In the genomic region with DNA sequence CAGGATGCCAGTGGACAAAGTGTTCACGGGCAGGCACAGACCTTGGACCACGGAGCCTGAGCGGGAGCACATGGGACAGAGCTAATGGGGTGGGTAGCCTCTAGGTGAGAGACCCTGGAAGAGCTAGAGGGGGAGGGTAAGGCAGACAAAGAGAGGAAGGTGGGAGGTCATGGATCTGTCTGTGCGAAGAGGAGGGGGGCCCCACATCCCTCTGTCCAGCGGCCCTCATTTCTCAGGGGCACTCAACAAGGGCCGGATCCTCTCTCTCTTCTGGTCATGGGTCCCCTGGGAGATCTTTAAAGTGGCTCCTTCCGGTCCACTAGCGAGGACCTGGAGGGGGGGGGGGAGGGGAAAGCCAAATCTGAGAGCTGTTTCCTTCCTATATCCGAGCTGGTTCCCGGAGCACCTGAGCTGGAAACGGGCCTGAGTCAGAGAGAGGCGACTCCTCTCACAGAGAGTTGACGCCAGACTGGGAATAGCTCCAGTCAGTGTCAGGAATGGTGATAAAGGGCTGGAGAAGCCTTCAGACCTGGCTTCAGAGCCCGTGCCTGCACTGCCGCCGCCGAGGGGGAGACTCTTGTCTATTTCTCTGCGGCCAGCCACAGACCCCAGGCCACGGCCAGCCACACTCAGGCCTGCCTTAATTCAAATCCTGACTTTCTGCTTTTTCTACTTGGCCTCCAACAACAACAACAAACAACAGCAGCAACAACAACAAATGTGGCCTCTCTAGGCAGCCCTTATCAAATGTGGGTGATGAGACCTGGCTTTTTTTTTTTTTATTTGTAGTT, we compare ENCODE assay signal across 9 mouse cellular contexts. TPM values are rescaled to one million over a fixed set of nuclear protein-coding genes. Genes with fewer than 3 reads are reported as not detected.
DNase-seq lines count a peak whose midpoint lies in the region; ATAC-seq and TF ChIP-seq lines count a peak whose summit lies in the region.
"Had no signal": no experiment of that assay in that cellular context is flagged by ENCODE, and none has a peak within 500 bp of the region (broad histone marks: within the 10 kb centered on the region; RNA-seq: fewer than 3 reads in every experiment).

No protein-coding gene starts in this region.

- no peak overlapping the region for H3K4me3 ChIP-seq in lung, postnatal 0 days (ENCODE audit: low read depth, low read length)
- no peak overlapping the region; a peak in 1 of 4 replicates for H3K4me3 ChIP-seq in heart, embryonic 14.5 days (ENCODE audit: control insufficient read depth in 1 of 2, insufficient read depth in 1 of 2, low read depth in 1 of 2, low read length in 2 of 2)
- no peak overlapping the region for H3K4me3 ChIP-seq in stomach, embryonic 15.5 days (replicated peaks)

- DNase-seq in lung, postnatal 0 days (ENCODE audit: low spot score): no peak
- no peak for DNase-seq in lung, adult 18-20 months
- DNase-seq in kidney, postnatal 25 days: peak; percentile 70 to 83
- no peak for DNase-seq in right cerebral cortex, adult 18-20 months
- DNase-seq in layer of hippocampus, postnatal 25 days (ENCODE audit: extremely low spot score in 1 of 2, low spot score in 1 of 2): no peak
- DNase-seq in thymus, postnatal 14 days: no peak

- peak; percentile 13; the same call in 1 of the 2 replicates for ATAC-seq in lung, postnatal 0 days
- no peak for ATAC-seq in heart, embryonic 14.5 days (ENCODE audit: insufficient number of reproducible peaks, insufficient read depth, low FRiP score, low read depth)
- ATAC-seq in stomach, embryonic 15.5 days (ENCODE audit: insufficient read depth, low FRiP score, low read depth): 0 out of 2 replicates have a peak, but pooled peaks have one; percentile 8

- TF ChIP-seq EP300 in lung, postnatal 0 days (IDR thresholded peaks at IDR 0.05): no peak

- H3K4me1 ChIP-seq in lung, postnatal 0 days (ENCODE audit: insufficient read depth, low read depth, low read length): peaks cover 12% of the 10 kb centered on the region
- H3K4me1 ChIP-seq in heart, embryonic 14.5 days (ENCODE audit: control insufficient read depth in 2 of 2, insufficient read depth in 2 of 2, low read length in 2 of 2): peaks cover 36 to 48% of the 10 kb centered on the region in 2 experiments
- H3K4me1 ChIP-seq in stomach, embryonic 15.5 days: peaks cover 28% of the 10 kb centered on the region

- no peak for TF ChIP-seq CTCF in lung, postnatal 0 days (IDR thresholded peaks at IDR 0.05)

- no peak overlapping the region for H3K4me2 ChIP-seq in lung, postnatal 0 days (replicated peaks; ENCODE audit: low read depth, low read length)
- H3K4me2 ChIP-seq in heart, embryonic 14.5 days (ENCODE audit: low read length): peak overlapping the region; percentile 46
- peak overlapping the region; percentile 17; the same call in 1 of the 2 replicates for H3K4me2 ChIP-seq in stomach, embryonic 15.5 days

- peak overlapping the region; percentile 51 for H3K27ac ChIP-seq in lung, postnatal 0 days (ENCODE audit: low read length)
- H3K27ac ChIP-seq in heart, embryonic 14.5 days (replicated peaks in 1 of 2; ENCODE audit: control insufficient read depth in 1 of 2, insufficient read depth in 1 of 2, low read depth in 2 of 2, low read length in 2 of 2): peak overlapping the region; percentile 30 to 59
- H3K27ac ChIP-seq in stomach, embryonic 15.5 days: peak overlapping the region; percentile 16; the same call in 1 of the 2 replicates

- H3K36me3 ChIP-seq in lung, postnatal 0 days (ENCODE audit: insufficient read depth, low read length): no peaks in the 10 kb centered on the region
- no peaks in the 10 kb centered on the region for H3K36me3 ChIP-seq in heart, embryonic 14.5 days (ENCODE audit: control insufficient read depth, insufficient read depth, low read length)
- H3K36me3 ChIP-seq in stomach, embryonic 15.5 days: no peaks in the 10 kb centered on the region

- no peaks in the 10 kb centered on the region for H3K9me3 ChIP-seq in lung, postnatal 0 days (ENCODE audit: low read length)
- H3K9me3 ChIP-seq in heart, embryonic 14.5 days (ENCODE audit: control insufficient read depth, low read length): no peaks in the 10 kb centered on the region
- no peaks in the 10 kb centered on the region for H3K9me3 ChIP-seq in stomach, embryonic 15.5 days

- no peak overlapping the region for H3K9ac ChIP-seq in lung, postnatal 0 days (replicated peaks; ENCODE audit: low read depth)
- peak overlapping the region; percentile 31 for H3K9ac ChIP-seq in heart, embryonic 14.5 days (ENCODE audit: low read length)
- H3K9ac ChIP-seq in stomach, embryonic 15.5 days: no peak overlapping the region

- 22% methylated on average over 16 of the region's 19 CpGs for WGBS in lung, postnatal 0 days
- 12% methylated on average over 19 of the region's 19 CpGs for WGBS in heart, embryonic 14.5 days
- 23% methylated on average over 19 of the region's 19 CpGs for WGBS in stomach, embryonic 15.5 days

- H3K27me3 ChIP-seq in lung, postnatal 0 days (replicated peaks; ENCODE audit: insufficient read depth, low read length): peaks cover 13% of the 10 kb centered on the region
- peaks cover 13% of the 10 kb centered on the region for H3K27me3 ChIP-seq in heart, embryonic 14.5 days (ENCODE audit: control insufficient read depth, insufficient read depth, low read length)
- H3K27me3 ChIP-seq in stomach, embryonic 15.5 days (replicated peaks): peaks cover 20% of the 10 kb centered on the region

RNA-seq across cellular contexts. Expression of gene Grrp1, which starts 2.7 kb away (rescaled TPM):
- 23.6 and 24.5 TPM in 2 replicates for polyA plus RNA-seq in lung, postnatal 0 days (2015; fragmentation: Nextera tagmentation; extraction: Ambion mirVana)
- polyA plus RNA-seq in heart, embryonic 14.5 days (2014; fragmentation: Nextera tagmentation; extraction: Ambion mirVana): 4.4 and 6.2 TPM in 2 replicates
- polyA plus RNA-seq in stomach, embryonic 15.5 days (2015; fragmentation: Nextera tagmentation; extraction: Ambion mirVana): 4.2 and 5.2 TPM in 2 replicates
- 1 to 10 TPM; 3.0 to 3.9 TPM for total RNA-seq in layer of hippocampus, postnatal 25 days (2021)

RNA-seq across cellular contexts. Expression of gene Gm30191, which starts 9.9 kb away (rescaled TPM):
- not detected in 2 replicates for polyA plus RNA-seq in lung, postnatal 0 days (2015; fragmentation: Nextera tagmentation; extraction: Ambion mirVana)
- polyA plus RNA-seq in heart, embryonic 14.5 days (2014; fragmentation: Nextera tagmentation; extraction: Ambion mirVana): not detected in 2 replicates
- polyA plus RNA-seq in stomach, embryonic 15.5 days (2015; fragmentation: Nextera tagmentation; extraction: Ambion mirVana): not detected in 2 replicates
- total RNA-seq in layer of hippocampus, postnatal 25 days (2021): not detected
- polyA plus RNA-seq: testis, adult 2 months had no signal

RNA-seq across cellular contexts. Expression of gene Zfp593, which starts 11.2 kb away (rescaled TPM):
- polyA plus RNA-seq in lung, postnatal 0 days (2015; fragmentation: Nextera tagmentation; extraction: Ambion mirVana): 9.0 and 9.2 TPM in 2 replicates
- polyA plus RNA-seq in heart, embryonic 14.5 days (2014; fragmentation: Nextera tagmentation; extraction: Ambion mirVana): 8.6 and 9.1 TPM in 2 replicates
- 15.1 and 15.9 TPM in 2 replicates for polyA plus RNA-seq in stomach, embryonic 15.5 days (2015; fragmentation: Nextera tagmentation; extraction: Ambion mirVana)
- 10 to 100 TPM in 1 of 2 experiments, 1 to 10 TPM in 1; 9.9 to 10.3 TPM for total RNA-seq in layer of hippocampus, postnatal 25 days (2021)

RNA-seq across cellular contexts. Expression of gene E130218I03Rik, which starts 13.1 kb away (rescaled TPM):
- polyA plus RNA-seq in lung, postnatal 0 days (2015; fragmentation: Nextera tagmentation; extraction: Ambion mirVana): 0.31 TPM in 1 of 2 replicates, not detected in the other
- polyA plus RNA-seq in heart, embryonic 14.5 days (2014; fragmentation: Nextera tagmentation; extraction: Ambion mirVana): 0.20 TPM in 1 of 2 replicates, not detected in the other
- polyA plus RNA-seq in stomach, embryonic 15.5 days (2015; fragmentation: Nextera tagmentation; extraction: Ambion mirVana): 0.28 and 0.37 TPM in 2 replicates
- not detected for total RNA-seq in layer of hippocampus, postnatal 25 days (2021)

RNA-seq across cellular contexts. Expression of gene Cnksr1, which starts 18.4 kb away (rescaled TPM):
- polyA plus RNA-seq in lung, postnatal 0 days (2015; fragmentation: Nextera tagmentation; extraction: Ambion mirVana): 11.9 and 13.0 TPM in 2 replicates
- 0.57 and 0.62 TPM in 2 replicates for polyA plus RNA-seq in heart, embryonic 14.5 days (2014; fragmentation: Nextera tagmentation; extraction: Ambion mirVana)
- polyA plus RNA-seq in stomach, embryonic 15.5 days (2015; fragmentation: Nextera tagmentation; extraction: Ambion mirVana): 7.7 and 10.0 TPM in 2 replicates
- under 1 TPM; 0.57 to 0.70 TPM for total RNA-seq in layer of hippocampus, postnatal 25 days (2021)

Comparison
In these comparisons a context has a peak if more than half of its experiments do, and no peak if none do; other contexts are left out.
1. DNase-seq: peak in kidney, postnatal 25 days (2 of 2); none in lung, postnatal 0 days (single experiment), lung, adult 18-20 months (0 of 2), right cerebral cortex, adult 18-20 months (single experiment), layer of hippocampus, postnatal 25 days (0 of 2) and thymus, postnatal 14 days (single experiment).
2. Peak in every context shown above with its lines, with median percentiles within 50 percentile points of each other: H3K27ac ChIP-seq.